Comparison of ENCODE assay signal across 9 mouse cellular contexts in genomic region chr13:63256807-63257206, GRCm38 (mm10).
DNase-seq lines count a peak whose midpoint lies in the region; ATAC-seq lines count a peak whose summit lies in the region.
"Had no signal": no experiment of that assay in that cellular context is flagged by ENCODE, and none has a peak within 500 bp of the region (broad histone marks: within the 10 kb centered on the region; RNA-seq: fewer than 3 reads in every experiment).

No protein-coding gene starts in this region.

- no peaks in the 10 kb centered on the region for H3K36me3 ChIP-seq in midbrain, embryonic 11.5 days (ENCODE audit: control insufficient read depth, insufficient read depth, low read length)
- H3K36me3 ChIP-seq in midbrain, embryonic 15.5 days (replicated peaks): no peaks in the 10 kb centered on the region
- peaks cover 17% of the 10 kb centered on the region for H3K36me3 ChIP-seq in heart, embryonic 12.5 days

- peaks cover 20% of the 10 kb centered on the region for H3K4me1 ChIP-seq in midbrain, embryonic 11.5 days (ENCODE audit: control insufficient read depth, insufficient read depth, low read length)
- peaks cover 13% of the 10 kb centered on the region for H3K4me1 ChIP-seq in midbrain, embryonic 15.5 days
- H3K4me1 ChIP-seq in heart, embryonic 12.5 days (replicated peaks): peaks cover 83% of the 10 kb centered on the region

- no peak overlapping the region for H3K4me3 ChIP-seq in midbrain, embryonic 11.5 days (ENCODE audit: low read depth, low read length)
- no peak overlapping the region for H3K4me3 ChIP-seq in midbrain, embryonic 15.5 days
- H3K4me3 ChIP-seq in heart, embryonic 12.5 days: no peak overlapping the region
- H3K4me3 ChIP-seq: limb, embryonic 12.5 days had no signal

- 79% methylated on average over 7 of the region's 7 CpGs for WGBS in midbrain, embryonic 11.5 days
- 75% methylated on average over 7 of the region's 7 CpGs for WGBS in midbrain, embryonic 15.5 days
- WGBS in heart, embryonic 12.5 days: 50% methylated on average over 7 of the region's 7 CpGs

- no peak overlapping the region for H3K27ac ChIP-seq in midbrain, embryonic 11.5 days (ENCODE audit: low read depth, low read length)
- no peak overlapping the region for H3K27ac ChIP-seq in midbrain, embryonic 15.5 days
- H3K27ac ChIP-seq in heart, embryonic 12.5 days (ENCODE audit: poor library complexity, severe bottlenecking): peak overlapping the region; percentile 45; the same call in 1 of the 2 replicates

- H3K9ac ChIP-seq in midbrain, embryonic 11.5 days (ENCODE audit: low read length): no peak overlapping the region
- no peak overlapping the region for H3K9ac ChIP-seq in midbrain, embryonic 15.5 days
- H3K9ac ChIP-seq in heart, embryonic 12.5 days: no peak overlapping the region
- H3K9ac ChIP-seq: limb, embryonic 12.5 days had no signal

- no peaks in the 10 kb centered on the region for H3K9me3 ChIP-seq in midbrain, embryonic 11.5 days (ENCODE audit: control insufficient read depth, low read length)
- no peaks in the 10 kb centered on the region for H3K9me3 ChIP-seq in midbrain, embryonic 15.5 days
- no peaks in the 10 kb centered on the region for H3K9me3 ChIP-seq in heart, embryonic 12.5 days (replicated peaks)
- H3K9me3 ChIP-seq: limb, embryonic 12.5 days had no signal

- H3K4me2 ChIP-seq in midbrain, embryonic 11.5 days: no peak overlapping the region
- no peak overlapping the region for H3K4me2 ChIP-seq in midbrain, embryonic 15.5 days
- no peak overlapping the region for H3K4me2 ChIP-seq in heart, embryonic 12.5 days
- H3K4me2 ChIP-seq: limb, embryonic 12.5 days had no signal

- ATAC-seq in midbrain, embryonic 11.5 days (ENCODE audit: low FRiP score): peak; percentile 46
- ATAC-seq in midbrain, embryonic 15.5 days (replicated peaks): no peak
- ATAC-seq in heart, embryonic 12.5 days (ENCODE audit: insufficient number of reproducible peaks, low FRiP score): peak; percentile 76
- ATAC-seq in monocyte, adult 5-6 weeks (replicated peaks; ENCODE audit: insufficient number of reproducible peaks, low FRiP score, low TSS enrichment, poor library complexity, severe bottlenecking): 0 out of 2 replicates have a peak, but pooled peaks have one; percentile 42

- H3K27me3 ChIP-seq in midbrain, embryonic 11.5 days (ENCODE audit: control insufficient read depth, insufficient read depth, low read length): no peaks in the 10 kb centered on the region
- no peaks in the 10 kb centered on the region for H3K27me3 ChIP-seq in midbrain, embryonic 15.5 days (replicated peaks)
- H3K27me3 ChIP-seq in heart, embryonic 12.5 days (replicated peaks): no peaks in the 10 kb centered on the region
- H3K27me3 ChIP-seq: limb, embryonic 12.5 days had no signal

- DNase-seq in midbrain, embryonic 11.5 days (ENCODE audit: low spot score, missing footprints): no peak
- peak; percentile 77 to 86 for DNase-seq in kidney, postnatal 4 days
- DNase-seq in thymus, postnatal 25 days: no peak
- DNase-seq in layer of hippocampus, adult 9-11 months: no peak
- DNase-seq in cerebellum, adult 9-10 months: no peak

Comparison
In these comparisons a context has a peak if more than half of its experiments do, and no peak if none do; other contexts are left out.
1. DNase-seq: peak in kidney, postnatal 4 days (2 of 2); none in midbrain, embryonic 11.5 days (single experiment), thymus, postnatal 25 days (single experiment), layer of hippocampus, adult 9-11 months (single experiment) and cerebellum, adult 9-10 months (single experiment).